Mouse (Mus musculus) forebrain, embryonic 10.5 days (tissue): ENCODE measurements at regions not wholly inside any gene's neighbourhood (a gene's known extent, or its start where the extent isn't known, plus 50 kb on each side); places are given as distances from the start of the nearest gene placed in this dataset.

Experiments
- DNase-seq: peaks from one replicate; pipeline ENCODE4 v3.0.0-alpha.2; 2017; ENCODE audit warnings: low spot score; ENCODE audit errors: extremely low spot score
- H3K27ac ChIP-seq: fragments of 300-500 bp; sonication (generic); 2 replicates; pipeline ENCODE4 v1.5.1; 2016; ENCODE audit warnings: mild to moderate bottlenecking
- H3K27me3 ChIP-seq: fragments of 300-500 bp; sonication (generic); 2 replicates; pipeline ENCODE4 v1.6.1; 2016; ENCODE audit warnings: mild to moderate bottlenecking; ENCODE audit not compliant: poor library complexity, severe bottlenecking
- H3K36me3 ChIP-seq: fragments of 300-500 bp; sonication (generic); replicated peaks from 2 replicates; pipeline ENCODE4 v1.6.1; 2016; ENCODE audit warnings: mild to moderate bottlenecking, moderate library complexity
- H3K4me1 ChIP-seq: fragments of 300-500 bp; sonication (generic); 2 replicates; pipeline ENCODE4 v1.6.1; 2016
- H3K4me3 ChIP-seq: fragments of 300-500 bp; sonication (generic); 2 replicates; pipeline ENCODE4 v1.5.1; 2016; ENCODE audit warnings: mild to moderate bottlenecking, moderate library complexity
- H3K9me3 ChIP-seq: fragments of 300-500 bp; sonication (generic); 2 replicates; pipeline ENCODE4 v1.6.1; 2016; ENCODE audit warnings: mild to moderate bottlenecking, moderate library complexity
- WGBS: fragments of 180-500 bp; shearing (Covaris S2); methylation state at CpG from one replicate; pipeline ENCODE4 v1.1.7; 2016; 5-methylcytosine and 5-hydroxymethylcytosine counted together

DNA sequence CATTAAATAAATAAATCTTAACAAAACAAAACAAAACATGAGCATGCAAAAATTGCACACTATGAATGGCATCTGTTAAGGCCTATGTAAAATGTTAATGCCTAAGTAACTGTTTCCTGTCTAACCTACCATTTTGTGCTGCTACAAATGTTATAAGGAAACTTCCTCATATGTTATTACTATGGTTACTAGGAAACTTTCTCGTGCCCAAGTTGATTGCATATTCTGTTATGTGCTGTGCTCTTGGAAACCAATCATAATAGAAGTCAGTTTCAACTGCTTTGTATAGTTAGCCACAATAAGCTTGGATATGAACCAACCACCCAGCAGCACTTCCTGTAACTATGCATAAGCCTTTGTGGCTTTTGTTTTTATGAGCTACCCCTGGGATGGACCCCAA, 147.0 kb upstream of the Emcn start:
- no peaks in the 10 kb centered on the region for H3K9me3 ChIP-seq
- H3K36me3 ChIP-seq, result no peaks in the 10 kb centered on the region
- no peaks in the 10 kb centered on the region for H3K27me3 ChIP-seq
- DNase-seq, result no peak
- peaks cover 4% of the 10 kb centered on the region for H3K4me1 ChIP-seq
- 83% methylated on average over 1 of the region's 1 CpGs for WGBS
- H3K27ac ChIP-seq, result no peak overlapping the region
- H3K4me3 ChIP-seq, result no peak overlapping the region

DNA sequence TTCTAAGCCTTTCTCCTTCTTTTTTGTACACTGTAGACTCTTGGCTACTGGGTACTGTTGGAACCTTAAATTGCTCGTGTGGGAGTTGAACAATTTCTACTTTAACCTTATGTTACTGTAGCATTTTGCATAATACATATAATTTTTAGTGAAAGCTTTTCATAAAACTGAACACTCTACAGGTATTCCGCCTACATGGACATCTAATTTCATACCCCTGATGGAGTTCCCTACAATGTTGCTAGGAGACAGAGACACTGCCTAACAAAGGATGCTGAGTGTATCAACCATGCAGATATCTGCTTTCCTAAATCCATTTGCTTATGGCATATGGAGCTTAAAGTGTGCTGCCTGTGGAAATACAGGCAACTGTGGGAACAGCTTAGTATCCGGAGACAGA, 129.2 kb upstream of the Emcn start:
- no peak for DNase-seq
- Histone ChIP-seq H3K27me3 (no peaks in the 10 kb centered on the region), H3K27ac (no peak overlapping the region), H3K4me1 (peaks cover 3% of the 10 kb centered on the region; the same call in 1 of the 2 replicates), H3K4me3 (no peak overlapping the region), H3K9me3 (no peaks in the 10 kb centered on the region), H3K36me3 (no peaks in the 10 kb centered on the region)
- WGBS, result 74% methylated on average over 3 of the region's 3 CpGs

- Histone ChIP-seq H3K36me3 (no peaks in the 10 kb centered on the region), H3K4me1 (peaks cover 3% of the 10 kb centered on the region; the same call in 1 of the 2 replicates), H3K27me3 (no peaks in the 10 kb centered on the region), H3K4me3 (no peak overlapping the region), H3K9me3 (no peaks in the 10 kb centered on the region), H3K27ac (no peak overlapping the region)
- 86% methylated on average over 1 of the region's 1 CpGs for WGBS
- no peak for DNase-seq
Measured at GRCm38 (mm10) chr3:137216036-137216435, 124.8 kb upstream of the Emcn start.

DNA sequence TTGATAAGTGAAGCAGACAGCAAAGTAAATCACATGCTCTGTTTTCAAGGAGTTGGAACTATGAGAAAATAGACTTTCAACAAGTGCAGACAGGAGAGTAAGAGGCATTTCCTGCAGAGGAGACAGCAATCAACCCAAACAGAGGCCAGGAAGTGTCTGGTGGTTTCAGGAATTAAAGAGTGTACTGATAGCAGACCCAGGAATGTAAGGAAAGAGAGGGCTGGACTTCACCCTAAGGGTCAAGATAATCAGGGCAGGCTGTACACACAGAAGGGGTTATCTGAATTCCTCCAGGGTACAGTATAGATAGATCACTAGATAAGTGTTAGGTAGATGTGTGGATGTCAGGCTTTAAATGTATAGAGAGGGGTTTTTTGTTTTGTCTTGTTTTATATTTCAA, 123.6 kb upstream of the Emcn start:
- no peak for DNase-seq
- H3K27me3 ChIP-seq, result no peaks in the 10 kb centered on the region
- H3K9me3 ChIP-seq, result no peaks in the 10 kb centered on the region
- no peak overlapping the region for H3K4me3 ChIP-seq
- H3K4me1 ChIP-seq, result no peaks in the 10 kb centered on the region
- H3K27ac ChIP-seq, result no peak overlapping the region
- H3K36me3 ChIP-seq, result no peaks in the 10 kb centered on the region

- Histone ChIP-seq H3K4me3 (no peak overlapping the region), H3K9me3 (no peaks in the 10 kb centered on the region), H3K4me1 (no peaks in the 10 kb centered on the region), H3K36me3 (no peaks in the 10 kb centered on the region), H3K27me3 (no peaks in the 10 kb centered on the region), H3K27ac (no peak overlapping the region)
- no peak for DNase-seq
- 94% methylated on average over 5 of the region's 5 CpGs for WGBS
Measured at GRCm38 (mm10) chr3:137217926-137218325, 122.9 kb upstream of the Emcn start.

- WGBS, result 95% methylated on average over 1 of the region's 1 CpGs
- Histone ChIP-seq H3K4me3 (no peak overlapping the region), H3K9me3 (no peaks in the 10 kb centered on the region), H3K36me3 (no peaks in the 10 kb centered on the region), H3K4me1 (no peaks in the 10 kb centered on the region), H3K27me3 (no peaks in the 10 kb centered on the region), H3K27ac (no peak overlapping the region)
- no peak for DNase-seq
Measured at GRCm38 (mm10) chr3:137226151-137226550, 114.7 kb upstream of the Emcn start.

DNA sequence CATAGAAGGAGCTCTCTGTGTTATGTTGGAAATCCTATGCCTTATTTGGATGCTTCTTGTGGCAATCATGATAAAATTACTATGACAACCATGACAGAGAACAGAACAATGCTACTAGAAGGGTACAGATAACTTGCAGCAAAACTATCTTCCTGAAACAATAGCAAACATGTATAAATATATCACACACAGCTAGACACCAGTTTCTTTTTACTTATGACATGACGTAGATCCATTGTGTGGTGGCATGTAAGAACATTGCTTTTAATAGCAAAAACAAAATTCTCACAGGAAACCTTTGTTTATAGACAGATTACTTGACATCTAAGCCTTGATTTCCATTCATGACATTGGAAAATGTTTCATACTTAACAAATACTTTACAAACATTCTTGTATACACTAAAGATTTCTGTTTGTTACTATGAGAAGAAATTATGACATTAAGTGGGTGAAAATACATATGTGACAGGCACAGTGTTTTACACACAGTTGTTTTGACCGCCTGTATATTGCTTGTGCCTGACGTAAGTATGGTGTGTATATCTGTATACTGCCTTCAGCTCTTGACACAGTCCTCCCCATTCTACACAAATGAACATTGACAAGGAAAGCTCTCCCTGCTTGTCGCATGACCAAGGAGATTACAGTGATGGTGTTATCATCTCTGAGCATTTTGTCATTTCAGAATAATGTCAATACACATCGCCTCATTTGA, 113.6 kb upstream of the Emcn start:
- no peak overlapping the region for H3K4me3 ChIP-seq
- DNase-seq, result no peak
- H3K27me3 ChIP-seq, result no peaks in the 10 kb centered on the region
- no peaks in the 10 kb centered on the region for H3K4me1 ChIP-seq
- WGBS, result 93% methylated on average over 5 of the region's 5 CpGs
- H3K36me3 ChIP-seq, result no peaks in the 10 kb centered on the region
- H3K27ac ChIP-seq, result no peak overlapping the region
- H3K9me3 ChIP-seq, result no peaks in the 10 kb centered on the region

- Histone ChIP-seq H3K4me3 (no peak overlapping the region), H3K4me1 (no peaks in the 10 kb centered on the region), H3K27ac (no peak overlapping the region), H3K9me3 (no peaks in the 10 kb centered on the region), H3K36me3 (no peaks in the 10 kb centered on the region), H3K27me3 (no peaks in the 10 kb centered on the region)
- 90% methylated on average over 5 of the region's 5 CpGs for WGBS
- DNase-seq, result no peak
Measured at GRCm38 (mm10) chr3:137228416-137228815, 112.5 kb upstream of the Emcn start.

GRCm38 (mm10) chr3:137242877-137243276, 98.0 kb upstream of the Emcn start:
- WGBS, result 61% methylated on average over 1 of the region's 1 CpGs
- no peaks in the 10 kb centered on the region for H3K4me1 ChIP-seq
- DNase-seq, result no peak
- H3K27me3 ChIP-seq, result no peaks in the 10 kb centered on the region
- H3K4me3 ChIP-seq, result no peak overlapping the region
- H3K36me3 ChIP-seq, result no peaks in the 10 kb centered on the region
- H3K9me3 ChIP-seq, result no peaks in the 10 kb centered on the region
- no peak overlapping the region for H3K27ac ChIP-seq

- H3K9me3 ChIP-seq, result no peaks in the 10 kb centered on the region
- 91% methylated on average over 4 of the region's 4 CpGs for WGBS
- H3K27me3 ChIP-seq, result no peaks in the 10 kb centered on the region
- H3K27ac ChIP-seq, result no peak overlapping the region
- DNase-seq, result no peak
- H3K4me3 ChIP-seq, result no peak overlapping the region
- no peaks in the 10 kb centered on the region for H3K36me3 ChIP-seq
- H3K4me1 ChIP-seq, result no peaks in the 10 kb centered on the region
Measured at GRCm38 (mm10) chr3:137263907-137264306, 77.0 kb upstream of the Emcn start.

DNA sequence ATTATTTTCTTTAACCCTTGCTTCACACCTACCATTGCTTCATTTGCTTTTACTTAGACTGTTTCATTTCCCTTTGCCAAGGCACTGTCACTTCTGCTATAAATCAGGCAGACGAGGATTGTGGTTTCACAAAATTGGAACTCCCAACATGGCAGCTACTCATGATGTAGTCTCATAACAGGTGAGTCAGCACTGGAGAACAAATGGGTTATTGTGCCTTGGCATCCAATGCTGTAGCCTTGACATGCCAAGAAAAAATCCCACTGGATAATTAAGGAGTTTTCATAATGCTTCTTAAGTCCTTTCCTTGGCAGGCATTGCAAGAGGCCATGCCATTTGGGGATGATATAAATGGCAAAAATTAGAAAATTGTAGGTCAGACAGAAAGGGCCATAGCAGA, 73.1 kb upstream of the Emcn start:
- Histone ChIP-seq H3K27ac (no peak overlapping the region), H3K36me3 (no peaks in the 10 kb centered on the region), H3K27me3 (no peaks in the 10 kb centered on the region), H3K4me1 (no peaks in the 10 kb centered on the region), H3K4me3 (no peak overlapping the region), H3K9me3 (no peaks in the 10 kb centered on the region)
- WGBS, result 83% methylated on average over 1 of the region's 1 CpGs
- no peak for DNase-seq

GRCm38 (mm10) chr3:137275444-137275843, 65.4 kb upstream of the Emcn start:
- Histone ChIP-seq H3K27ac (no peak overlapping the region), H3K4me3 (no peak overlapping the region), H3K36me3 (no peaks in the 10 kb centered on the region), H3K4me1 (0 out of 2 replicates have a peak, but pooled peaks cover 4% of the 10 kb centered on the region), H3K9me3 (no peaks in the 10 kb centered on the region), H3K27me3 (no peaks in the 10 kb centered on the region)
- 84% methylated on average over 8 of the region's 8 CpGs for WGBS
- no peak for DNase-seq

GRCm38 (mm10) chr3:137279284-137279683, 61.6 kb upstream of the Emcn start:
- H3K27ac ChIP-seq, result no peak overlapping the region
- no peaks in the 10 kb centered on the region for H3K27me3 ChIP-seq
- DNase-seq, result no peak
- H3K9me3 ChIP-seq, result no peaks in the 10 kb centered on the region
- H3K36me3 ChIP-seq, result no peaks in the 10 kb centered on the region
- WGBS, result 87% methylated on average over 1 of the region's 1 CpGs
- H3K4me1 ChIP-seq, result 0 out of 2 replicates have a peak, but pooled peaks cover 4% of the 10 kb centered on the region
- no peak overlapping the region for H3K4me3 ChIP-seq

GRCm38 (mm10) chr3:137281052-137281451, 59.8 kb upstream of the Emcn start:
- 0 out of 2 replicates have a peak, but pooled peaks cover 4% of the 10 kb centered on the region for H3K4me1 ChIP-seq
- DNase-seq, result no peak
- no peak overlapping the region for H3K4me3 ChIP-seq
- no peaks in the 10 kb centered on the region for H3K27me3 ChIP-seq
- no peaks in the 10 kb centered on the region for H3K36me3 ChIP-seq
- no peaks in the 10 kb centered on the region for H3K9me3 ChIP-seq
- 96% methylated on average over 7 of the region's 7 CpGs for WGBS
- H3K27ac ChIP-seq, result no peak overlapping the region
